Mouse (Mus musculus): ENCODE data around the gene Stk25. TPM values are rescaled to one million over a fixed set of nuclear protein-coding genes. Genes with fewer than 3 reads are reported as not detected.
"Not testable (repeated sequence)": the region's sequence is repeated elsewhere in the genome, so short reads cannot be mapped to it uniquely, and the experiment has no call there.

Gene Stk25
- total RNA-seq (2014; fragmentation: Nextera tagmentation) = 53.5 and 65.0 TPM in 2 replicates
- 30.9 and 38.5 TPM in 2 replicates for total RNA-seq (2017)

GRCm38 (mm10) chr1:93658559-93658958 is at the start of gene Stk25:
Gene Stk25 (minus strand): TSS chr1:93658659.
- ATAC-seq (replicated peaks; ENCODE audit: poor library complexity, severe bottlenecking) = not testable (repeated sequence)

GRCm38 (mm10) chr1:93705389-93705788 is 46.9 kb upstream of the Stk25 start:
- no peak for ATAC-seq (replicated peaks; ENCODE audit: poor library complexity, severe bottlenecking)

GRCm38 (mm10) chr1:93704341-93704740 is 45.9 kb upstream of the Stk25 start:
- ATAC-seq (replicated peaks; ENCODE audit: poor library complexity, severe bottlenecking) = no peak

GRCm38 (mm10) chr1:93703472-93704048 is 45.1 kb upstream of the Stk25 start:
- no peak for ATAC-seq (replicated peaks; ENCODE audit: poor library complexity, severe bottlenecking)

- no peak for ATAC-seq (replicated peaks; ENCODE audit: poor library complexity, severe bottlenecking)
Measured at GRCm38 (mm10) chr1:93702106-93702505, 43.6 kb upstream of the Stk25 start.

- no peak for ATAC-seq (replicated peaks; ENCODE audit: poor library complexity, severe bottlenecking)
Measured at GRCm38 (mm10) chr1:93699159-93699558, 40.7 kb upstream of the Stk25 start.

- 0 out of 2 replicates have a peak, but pooled peaks have one; percentile 12 for ATAC-seq (replicated peaks; ENCODE audit: poor library complexity, severe bottlenecking)
Measured at GRCm38 (mm10) chr1:93697317-93697716, 38.9 kb upstream of the Stk25 start.

GRCm38 (mm10) chr1:93694966-93695365 is 36.5 kb upstream of the Stk25 start:
- no peak for ATAC-seq (replicated peaks; ENCODE audit: poor library complexity, severe bottlenecking)

GRCm38 (mm10) chr1:93693943-93694342 is 35.5 kb upstream of the Stk25 start:
- no peak for ATAC-seq (replicated peaks; ENCODE audit: poor library complexity, severe bottlenecking)

- no peak for ATAC-seq (replicated peaks; ENCODE audit: poor library complexity, severe bottlenecking)
Measured at GRCm38 (mm10) chr1:93693502-93693901, 35.0 kb upstream of the Stk25 start.

- no peak for ATAC-seq (replicated peaks; ENCODE audit: poor library complexity, severe bottlenecking)
Measured at GRCm38 (mm10) chr1:93692773-93693172, 34.3 kb upstream of the Stk25 start.

GRCm38 (mm10) chr1:93691786-93692357 is 33.4 kb upstream of the Stk25 start:
- peak; percentile 90 for ATAC-seq (replicated peaks; ENCODE audit: poor library complexity, severe bottlenecking)

- no peak for ATAC-seq (replicated peaks; ENCODE audit: poor library complexity, severe bottlenecking)
Measured at GRCm38 (mm10) chr1:93691106-93691505, 32.6 kb upstream of the Stk25 start.

- no peak for ATAC-seq (replicated peaks; ENCODE audit: poor library complexity, severe bottlenecking)
Measured at GRCm38 (mm10) chr1:93689901-93690496, 31.5 kb upstream of the Stk25 start.

- no peak for ATAC-seq (replicated peaks; ENCODE audit: poor library complexity, severe bottlenecking)
Measured at GRCm38 (mm10) chr1:93688154-93688553, 29.7 kb upstream of the Stk25 start.

GRCm38 (mm10) chr1:93686961-93687320 is 28.5 kb upstream of the Stk25 start:
- no peak for ATAC-seq (replicated peaks; ENCODE audit: poor library complexity, severe bottlenecking)

GRCm38 (mm10) chr1:93686245-93686960 is 27.9 kb upstream of the Stk25 start:
- peak; percentile 68 for ATAC-seq (replicated peaks; ENCODE audit: poor library complexity, severe bottlenecking)

- ATAC-seq (replicated peaks; ENCODE audit: poor library complexity, severe bottlenecking) = peak; percentile 45
Measured at GRCm38 (mm10) chr1:93685401-93686244, 27.2 kb upstream of the Stk25 start, which contains the start of gene Bok. Gene Bok (plus strand): TSS chr1:93685660.

GRCm38 (mm10) chr1:93679889-93680568 is 21.6 kb upstream of the Stk25 start:
- ATAC-seq (replicated peaks; ENCODE audit: poor library complexity, severe bottlenecking) = peak; percentile 32

- ATAC-seq (replicated peaks; ENCODE audit: poor library complexity, severe bottlenecking) = no peak
Measured at GRCm38 (mm10) chr1:93678386-93678785, 19.9 kb upstream of the Stk25 start.

Measured in granulocyte monocyte progenitor cell, adult 5-6 weeks (primary cell).